Mouse (Mus musculus): Measurements from ENCODE around the gene Rtn4r. TPM values are rescaled to one million over a fixed set of nuclear protein-coding genes. Genes with fewer than 3 reads are reported as not detected.

The Rtn4r gene
- polyA plus RNA-seq, 1 experiment from 2014 or later = 2.2 TPM

Small RNA genes lying within 50 kb of the gene (microRNA-seq; reads per million reads assigned to microRNA genes)
- not detected for gene Mir6366

Other genes with a start within 250 kb of the Rtn4r start
- gene Gm20518, start 236.0 kb upstream of the Rtn4r start, polyA plus RNA-seq (2014; fragmentation: Nextera tagmentation; extraction: Ambion mirVana) = 0.16 and 0.25 TPM in 2 replicates
- gene Tssk1, start 233.4 kb upstream of the Rtn4r start, polyA plus RNA-seq (2014; fragmentation: Nextera tagmentation; extraction: Ambion mirVana) = not detected in 2 replicates
- gene Dgcr2, start 229.1 kb upstream of the Rtn4r start, polyA plus RNA-seq (2014; fragmentation: Nextera tagmentation; extraction: Ambion mirVana) = 74.2 and 83.3 TPM in 2 replicates
- gene Tssk2, start 229.0 kb upstream of the Rtn4r start, polyA plus RNA-seq (2014; fragmentation: Nextera tagmentation; extraction: Ambion mirVana) = 0.15 TPM in 1 of 2 replicates, not detected in the other
- gene Ess2, start 216.3 kb upstream of the Rtn4r start, polyA plus RNA-seq (2014; fragmentation: Nextera tagmentation; extraction: Ambion mirVana) = 39.4 and 41.4 TPM in 2 replicates
- 0.95 and 1.1 TPM in 2 replicates for gene Gsc2, start 212.6 kb upstream of the Rtn4r start, polyA plus RNA-seq (2014; fragmentation: Nextera tagmentation; extraction: Ambion mirVana)
- gene Slc25a1, start 199.4 kb upstream of the Rtn4r start, polyA plus RNA-seq (2014; fragmentation: Nextera tagmentation; extraction: Ambion mirVana) = 96.5 and 97.6 TPM in 2 replicates
- gene Vpreb2, start 147.2 kb upstream of the Rtn4r start, polyA plus RNA-seq (2014; fragmentation: Nextera tagmentation; extraction: Ambion mirVana) = not detected in 2 replicates
- gene Dgcr6, start 74.8 kb upstream of the Rtn4r start, polyA plus RNA-seq (2014; fragmentation: Nextera tagmentation; extraction: Ambion mirVana) = 128 and 134 TPM in 2 replicates
- 6.9 and 7.6 TPM in 2 replicates for gene Prodh, start 37.4 kb upstream of the Rtn4r start, polyA plus RNA-seq (2014; fragmentation: Nextera tagmentation; extraction: Ambion mirVana)
- not detected in 2 replicates for gene Ccdc188, start 90.2 kb downstream of the Rtn4r start, polyA plus RNA-seq (2014; fragmentation: Nextera tagmentation; extraction: Ambion mirVana)
- 7.1 and 8.4 TPM in 2 replicates for gene Zdhhc8, start 107.5 kb downstream of the Rtn4r start, polyA plus RNA-seq (2014; fragmentation: Nextera tagmentation; extraction: Ambion mirVana)
- 90.4 and 104 TPM in 2 replicates for gene Trmt2a, start 121.0 kb downstream of the Rtn4r start, polyA plus RNA-seq (2014; fragmentation: Nextera tagmentation; extraction: Ambion mirVana)
- gene Ranbp1, start 121.1 kb downstream of the Rtn4r start, polyA plus RNA-seq (2014; fragmentation: Nextera tagmentation; extraction: Ambion mirVana) = 1,256 and 1,339 TPM in 2 replicates
- 1.4 TPM in 1 of 2 replicates, not detected in the other for gene Gm49776, start 130.7 kb downstream of the Rtn4r start, polyA plus RNA-seq (2014; fragmentation: Nextera tagmentation; extraction: Ambion mirVana)
- gene Dgcr8, start 161.6 kb downstream of the Rtn4r start, polyA plus RNA-seq (2014; fragmentation: Nextera tagmentation; extraction: Ambion mirVana) = 33.1 and 34.9 TPM in 2 replicates
- gene Tango2, start 220.5 kb downstream of the Rtn4r start, polyA plus RNA-seq (2014; fragmentation: Nextera tagmentation; extraction: Ambion mirVana) = 38.9 and 39.2 TPM in 2 replicates
- gene Arvcf, start 220.5 kb downstream of the Rtn4r start, polyA plus RNA-seq (2014; fragmentation: Nextera tagmentation; extraction: Ambion mirVana) = 66.9 and 71.0 TPM in 2 replicates

All from midbrain, embryonic 11.5 days (tissue).